Comparison of ENCODE assay signal across 8 mouse cellular contexts in the genomic region with DNA sequence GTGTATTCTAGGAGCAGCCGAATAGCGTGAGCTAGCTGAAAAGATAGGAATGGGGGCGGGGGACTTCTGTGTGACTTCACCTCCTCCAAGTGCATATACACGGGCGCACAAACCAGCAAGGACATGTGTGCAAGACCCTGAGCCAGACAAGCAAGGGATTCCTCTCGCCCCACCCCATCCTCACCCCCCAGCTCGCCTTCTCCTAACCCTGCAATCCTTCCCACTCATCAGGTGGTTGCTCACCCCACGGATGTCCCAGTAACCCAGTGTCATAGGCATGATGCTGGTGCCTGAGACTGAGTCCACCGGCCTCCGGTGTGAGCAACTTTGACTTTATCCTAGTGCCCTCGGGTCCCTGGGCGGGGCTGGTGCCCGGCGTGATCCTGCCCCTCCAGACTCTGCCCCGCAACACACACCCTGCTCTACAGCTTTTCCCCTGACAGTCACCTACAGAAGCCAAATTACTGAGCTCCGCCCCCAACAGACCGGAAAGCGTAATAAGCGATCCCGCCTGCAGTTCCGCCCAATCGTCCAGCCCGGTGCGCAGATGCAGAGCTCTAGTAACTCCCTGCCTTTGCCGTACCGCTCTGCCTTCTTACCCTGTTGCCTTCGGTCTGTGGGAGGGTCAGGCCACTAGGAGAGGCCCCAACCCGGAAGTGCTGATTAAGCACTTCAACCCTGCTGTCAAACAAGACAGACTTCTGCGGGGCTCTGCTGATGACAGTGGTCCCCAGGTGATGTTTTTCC. TPM values are rescaled to one million over a fixed set of nuclear protein-coding genes. Genes with fewer than 3 reads are reported as not detected.
DNase-seq lines count a peak whose midpoint lies in the region; ATAC-seq and TF ChIP-seq lines count a peak whose summit lies in the region.

Gene Gstm4 (minus strand): TSS at position 501 of the 747 bp plus-strand sequence.

- H3K4me2 ChIP-seq in forebrain, postnatal 0 days (ENCODE audit: low read depth): peak within 1 kb of the TSS; percentile 81
- H3K4me2 ChIP-seq in neural tube, embryonic 14.5 days (ENCODE audit: low read depth, low read length): peak within 1 kb of the TSS; percentile 88

- H3K9me3 ChIP-seq in forebrain, postnatal 0 days (ENCODE audit: low read length): no peaks in the 10 kb centered on the region
- H3K9me3 ChIP-seq in neural tube, embryonic 14.5 days (ENCODE audit: control insufficient read depth, low read length): no peaks in the 10 kb centered on the region

- 6% methylated on average over 29 of the region's 29 CpGs for whole genome bisulfite sequencing in forebrain, postnatal 0 days
- 7% methylated on average over 29 of the region's 29 CpGs for WGBS in neural tube, embryonic 14.5 days

- peak; percentile 96 for DNase-seq in MEL-GATA-1-ER (ENCODE audit: extremely low read depth, low read depth)
- DNase-seq in cerebellum, adult 8-10 months: peak; percentile 79
- peak; percentile 82 for DNase-seq in forebrain, postnatal 0 days
- peak; percentile 84 to 87 for DNase-seq in heart, postnatal 36 days
- DNase-seq in layer of hippocampus, adult 18-20 months (ENCODE audit: low spot score in 2 of 2): peak; percentile 86 to 93
- DNase-seq in lung, adult 18-20 months: peak; percentile 95 to 96

- intact Hi-C loops in heart, postnatal 36 days (cut with DNase I): loop anchor here (2.0 kb wide), 1 partner anchor 26 kb away; no protein-coding TSS in a partner anchor

- TF ChIP-seq POLR2A in testis, adult 2 months (IDR thresholded peaks at IDR 0.05; ENCODE audit: control insufficient read depth, low read depth, low read length): peak; percentile 69

- H3K9ac ChIP-seq in forebrain, postnatal 0 days: peak within 1 kb of the TSS; percentile 65
- peak within 1 kb of the TSS; percentile 61 for H3K9ac ChIP-seq in neural tube, embryonic 14.5 days (replicated peaks; ENCODE audit: low read depth, low read length)

- no peaks in the 10 kb centered on the region for H3K36me3 ChIP-seq in forebrain, postnatal 0 days (ENCODE audit: insufficient read depth)
- H3K36me3 ChIP-seq in neural tube, embryonic 14.5 days (ENCODE audit: control insufficient read depth, insufficient read depth, low read length): no peaks in the 10 kb centered on the region
- no peaks in the 10 kb centered on the region for H3K36me3 ChIP-seq in testis, adult 2 months (ENCODE audit: control insufficient read depth, insufficient read depth, low read length)

- peak; percentile 95 for ATAC-seq in forebrain, postnatal 0 days
- peak; percentile 93 for ATAC-seq in neural tube, embryonic 14.5 days (ENCODE audit: low read depth)

- H3K27me3 ChIP-seq in forebrain, postnatal 0 days (ENCODE audit: insufficient read depth, low read length): no peaks in the 10 kb centered on the region
- no peaks in the 10 kb centered on the region for H3K27me3 ChIP-seq in neural tube, embryonic 14.5 days (ENCODE audit: control insufficient read depth, insufficient read depth, low read length)
- H3K27me3 ChIP-seq in testis, adult 2 months (ENCODE audit: control insufficient read depth, insufficient read depth, low read length): no peaks in the 10 kb centered on the region

- H3K4me3 ChIP-seq in forebrain, postnatal 0 days (ENCODE audit: low read depth, low read length): peak within 1 kb of the TSS; percentile 54
- H3K4me3 ChIP-seq in neural tube, embryonic 14.5 days (ENCODE audit: low read depth, low read length): peak within 1 kb of the TSS; percentile 49
- H3K4me3 ChIP-seq in testis, adult 2 months (ENCODE audit: control insufficient read depth, low read depth, low read length): peak within 1 kb of the TSS; percentile 81

- TF ChIP-seq CTCF in forebrain, postnatal 0 days (IDR thresholded peaks at IDR 0.05; ENCODE audit: low read depth): peak; percentile 48
- TF ChIP-seq CTCF in testis, adult 2 months (IDR thresholded peaks at IDR 0.05; ENCODE audit: control insufficient read depth, insufficient read depth, insufficient replicate concordance, low read depth, low read length): no peak

- no peaks in the 10 kb centered on the region for H3K4me1 ChIP-seq in forebrain, postnatal 0 days (ENCODE audit: insufficient read depth)
- 0 out of 2 replicates have a peak, but pooled peaks cover 4% of the 10 kb centered on the region for H3K4me1 ChIP-seq in neural tube, embryonic 14.5 days (ENCODE audit: control insufficient read depth, insufficient read depth, low read length)
- H3K4me1 ChIP-seq in testis, adult 2 months (ENCODE audit: control insufficient read depth, insufficient read depth, low read length): peaks cover 2% of the 10 kb centered on the region; the same call in 1 of the 2 replicates

- peak within 1 kb of the TSS; percentile 11 for H3K27ac ChIP-seq in forebrain, postnatal 0 days (ENCODE audit: low read depth, low read length)
- peak within 1 kb of the TSS; percentile 60 for H3K27ac ChIP-seq in neural tube, embryonic 14.5 days (ENCODE audit: low read depth, low read length)
- peak within 1 kb of the TSS; percentile 47; the same call in 1 of the 2 replicates for H3K27ac ChIP-seq in testis, adult 2 months (ENCODE audit: control insufficient read depth, insufficient read depth, low read depth, low read length)

RNA-seq across cellular contexts. Expression of gene Gstm4, which starts in this region (rescaled TPM):
- total RNA-seq in forebrain, postnatal 0 days (2014; rRNA removed): 5.5 and 5.6 TPM in 2 replicates
- polyA plus RNA-seq in forebrain, postnatal 0 days (2015; fragmentation: Nextera tagmentation; extraction: Ambion mirVana): 20.7 and 22.9 TPM in 2 replicates
- 10 to 100 TPM; 12.3 to 13.3 TPM for total RNA-seq in heart, postnatal 36 days (2021)
- total RNA-seq in layer of hippocampus, adult 18-20 months (2021): 10 to 100 TPM; 12.3 to 13.2 TPM
- 17.7 and 18.6 TPM in 2 replicates for polyA plus RNA-seq in neural tube, embryonic 14.5 days (2014; fragmentation: Nextera tagmentation; extraction: Ambion mirVana)
- polyA plus RNA-seq in testis, adult 2 months (2012; rRNA removed): 18.9 and 20.7 TPM in 2 replicates

Comparison
In these comparisons a context has a peak if more than half of its experiments do, and no peak if none do; other contexts are left out.
1. Peak in every context shown above with its lines: DNase-seq, ATAC-seq, H3K4me3 ChIP-seq and H3K27ac ChIP-seq.